Mouse (Mus musculus) midbrain, postnatal 0 days (tissue): ENCODE data around the gene Htr6. TPM values are rescaled to one million over a fixed set of nuclear protein-coding genes. Genes with fewer than 3 reads are reported as not detected.

Source experiments
- ATAC-seq: fragments of 200-750 bp; cut with Nextera tagmentation; 2 replicates; pipeline ENCODE4 v1.8.0; 2017; ENCODE audit warnings: moderate number of reproducible peaks, mild to moderate bottlenecking, moderate TSS enrichment, moderate library complexity; ENCODE audit not compliant: low FRiP score
- DNase-seq: peaks from one replicate; pipeline ENCODE4 v3.0.0-alpha.2; 2015; ENCODE audit warnings: low spot score
- H3K27ac ChIP-seq: fragments of 300-500 bp; sonication (generic); 2 replicates; pipeline ENCODE4 v1.5.1; 2014; ENCODE audit warnings: low read depth, mild to moderate bottlenecking, low read length, mixed read lengths
- H3K27me3 ChIP-seq: fragments of 300-500 bp; sonication (generic); 2 replicates; pipeline ENCODE4 v1.6.1; 2014; ENCODE audit warnings: low read length, control low read depth, mixed read lengths; ENCODE audit not compliant: insufficient read depth
- H3K36me3 ChIP-seq: fragments of 300-500 bp; sonication (generic); 2 replicates; pipeline ENCODE4 v1.6.1; 2014; ENCODE audit warnings: low read length, control low read depth, mixed read lengths; ENCODE audit not compliant: insufficient read depth
- H3K4me1 ChIP-seq: fragments of 300-500 bp; sonication (generic); 2 replicates; pipeline ENCODE4 v1.6.1; 2014; ENCODE audit warnings: mild to moderate bottlenecking, control low read depth, antibody characterized with exemption, low read length, mixed read lengths; ENCODE audit not compliant: insufficient read depth
- H3K4me2 ChIP-seq: fragments of 300-500 bp; sonication (generic); 2 replicates; pipeline ENCODE4 v1.6.1; 2014; ENCODE audit warnings: low read depth, mild to moderate bottlenecking, low read length, mixed read lengths; ENCODE audit not compliant: poor library complexity, severe bottlenecking
- H3K4me3 ChIP-seq: fragments of 300-500 bp; sonication (generic); 2 replicates; pipeline ENCODE4 v1.5.1; 2014; ENCODE audit warnings: low read depth, mild to moderate bottlenecking, low read length, moderate library complexity
- H3K9ac ChIP-seq: fragments of 300-500 bp; sonication (generic); replicated peaks from 2 replicates; pipeline ENCODE4 v1.6.1; 2014; ENCODE audit warnings: mild to moderate bottlenecking, low read length, moderate library complexity, mixed read lengths; ENCODE audit not compliant: poor library complexity, severe bottlenecking
- H3K9me3 ChIP-seq: fragments of 300-500 bp; sonication (generic); 2 replicates; pipeline ENCODE4 v1.6.1; 2016; ENCODE audit warnings: low read length, control low read depth
- CTCF ChIP-seq: IDR thresholded peaks from 2 replicates; pipeline ENCODE4 v1.5.1; 2016; ENCODE audit warnings: antibody characterized with exemption, mild to moderate bottlenecking
- WGBS: fragments of 180-500 bp; shearing (Covaris S2); extraction: QIAGEN DNeasy Blood & Tissue Kit; methylation state at CpG from one replicate; pipeline ENCODE4 v1.1.7; 2014; 5-methylcytosine and 5-hydroxymethylcytosine counted together
- polyA plus RNA-seq: library from polyadenylated mRNA; unstranded; fragments of >200 nt; fragmentation: Nextera tagmentation; extraction: Ambion mirVana; gene quantifications from 2 replicates; pipeline ENCODE4 v1.2.1, GENCODE M21; 2015
- total RNA-seq: library from RNA; depleted of rRNA; stranded (reverse); fragments of >200 nt; gene quantifications from 2 replicates; pipeline ENCODE4 v1.2.3, GENCODE M21; 2014

Htr6 gene
- total and polyA plus RNA-seq, 2 experiments from 2014 or later, result 1.0 to 5.9 TPM

DNA sequence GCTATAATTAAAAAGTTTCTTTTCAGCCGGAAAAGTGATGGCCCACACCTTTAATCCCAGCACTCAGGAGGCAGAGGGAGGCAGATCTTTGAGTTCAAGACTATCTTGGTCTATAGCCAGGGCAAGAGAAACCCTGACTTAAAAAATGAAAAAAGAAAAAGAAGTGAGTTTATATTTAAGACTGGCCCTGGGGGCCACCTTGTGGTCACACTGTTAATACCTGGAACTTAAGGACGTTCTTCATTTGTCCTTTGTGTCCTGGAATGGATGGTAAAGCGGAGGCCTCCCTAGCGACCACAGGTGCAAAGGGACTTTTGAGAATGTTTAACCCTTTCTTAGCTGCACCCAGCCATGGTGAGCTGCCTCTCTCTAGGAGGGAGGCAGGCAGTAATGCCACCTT is 3.4 kb upstream of the Htr6 start:
- H3K27ac ChIP-seq, result no peak overlapping the region
- ATAC-seq, result no peak

DNA sequence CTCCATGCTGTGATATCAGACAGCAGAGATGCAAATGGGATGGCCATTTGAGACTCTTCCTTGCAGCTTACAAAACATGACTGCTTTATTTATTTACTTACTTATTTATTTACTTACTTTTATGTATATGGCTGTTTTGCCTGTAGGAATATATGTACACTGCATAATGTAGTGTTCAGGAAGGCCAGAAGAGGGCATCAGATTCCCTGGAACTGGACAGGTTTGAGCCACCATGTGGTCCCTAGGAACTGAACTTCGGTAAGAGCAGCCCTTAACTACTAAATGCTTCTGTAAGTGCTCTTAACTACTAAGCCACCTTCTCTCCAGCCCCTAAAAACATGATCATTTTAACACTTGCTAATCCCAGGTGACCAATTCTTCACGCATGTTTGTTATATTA is 2.9 kb upstream of the Htr6 start:
- no peaks in the 10 kb centered on the region for H3K9me3 ChIP-seq
- peak; percentile 76 for TF ChIP-seq CTCF

More for the DNA sequence above, 3.4 kb upstream of the Htr6 start:
- peaks cover 17% of the 10 kb centered on the region for H3K4me1 ChIP-seq
- no peaks in the 10 kb centered on the region for H3K36me3 ChIP-seq
- no peak overlapping the region for H3K4me2 ChIP-seq
- H3K9ac ChIP-seq, result no peak overlapping the region
- 19% methylated on average over 4 of the region's 4 CpGs for WGBS
- no peak overlapping the region for H3K4me3 ChIP-seq
- peak; percentile 69 for TF ChIP-seq CTCF
- peak; percentile 66 for DNase-seq
- peaks cover 24% of the 10 kb centered on the region for H3K27me3 ChIP-seq
- no peaks in the 10 kb centered on the region for H3K9me3 ChIP-seq

DNA sequence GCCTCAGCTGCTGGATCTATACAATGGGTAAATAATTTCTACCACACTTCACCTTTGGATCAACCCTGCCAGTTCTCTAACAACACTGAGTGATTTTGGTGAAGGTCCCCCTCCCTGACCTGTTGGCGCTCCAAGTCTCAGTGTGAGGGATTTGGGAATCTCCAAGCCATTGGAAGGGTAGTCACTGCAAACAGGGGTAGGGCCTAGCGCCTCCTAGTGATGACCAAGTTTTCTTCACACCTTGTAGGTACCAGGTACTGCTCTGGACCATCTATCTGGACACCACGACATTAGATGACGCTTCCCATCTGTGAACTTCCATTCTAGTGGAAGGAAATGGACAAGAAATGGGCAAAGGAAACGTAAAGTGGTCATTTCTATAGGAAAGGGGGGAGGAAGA is 545 bp upstream of the Htr6 start:
- ATAC-seq (no peak), DNase-seq (no peak)
- 11% methylated on average over 5 of the region's 5 CpGs for WGBS
- peak; percentile 50 for TF ChIP-seq CTCF
- H3K9ac ChIP-seq, result no peak overlapping the region
- H3K4me2 ChIP-seq, result peak overlapping the region; percentile 86
- H3K4me1 ChIP-seq, result no peaks in the 10 kb centered on the region
- H3K36me3 ChIP-seq, result no peaks in the 10 kb centered on the region
- no peaks in the 10 kb centered on the region for H3K9me3 ChIP-seq
- peak overlapping the region; percentile 63 for H3K4me3 ChIP-seq
- H3K27ac ChIP-seq, result no peak overlapping the region
- H3K27me3 ChIP-seq, result peaks cover 29% of the 10 kb centered on the region

More for the DNA sequence above, 2.9 kb upstream of the Htr6 start:
- Histone ChIP-seq H3K4me2 (no peak overlapping the region), H3K36me3 (no peaks in the 10 kb centered on the region), H3K4me1 (peaks cover 14% of the 10 kb centered on the region), H3K9ac (no peak overlapping the region), H3K27ac (no peak overlapping the region), H3K4me3 (no peak overlapping the region), H3K27me3 (peaks cover 28% of the 10 kb centered on the region)
- WGBS, result 33% methylated on average over 2 of the region's 2 CpGs
- peak; percentile 70 for DNase-seq
- no peak for ATAC-seq

DNA sequence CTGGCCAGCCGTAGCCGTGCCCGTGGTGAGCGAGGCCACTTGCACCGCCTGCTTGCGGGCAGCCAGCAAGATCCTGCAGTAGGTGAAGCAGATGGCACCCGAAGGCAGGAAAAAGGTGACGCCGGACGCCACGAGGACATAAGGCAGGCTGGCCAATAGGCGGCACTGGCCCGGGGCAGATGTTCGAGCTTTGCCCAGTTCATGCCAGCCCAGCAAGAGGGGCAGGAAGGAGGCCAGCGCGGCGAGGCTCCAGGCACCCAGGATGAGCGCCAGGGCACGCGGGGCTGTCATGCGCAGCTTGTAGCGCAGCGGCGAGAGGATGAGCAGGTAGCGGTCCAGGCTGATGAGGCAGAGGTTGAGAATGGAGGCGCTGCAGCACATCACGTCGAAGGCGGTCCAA is 1.3 kb downstream of the Htr6 start:
- H3K4me2 ChIP-seq, result peak overlapping the region; percentile 86
- no peaks in the 10 kb centered on the region for H3K4me1 ChIP-seq
- H3K9ac ChIP-seq, result no peak overlapping the region
- 21% methylated on average over 29 of the region's 29 CpGs for WGBS
- no peak for DNase-seq
- H3K36me3 ChIP-seq, result no peaks in the 10 kb centered on the region
- H3K27me3 ChIP-seq, result peaks cover 29% of the 10 kb centered on the region
- H3K4me3 ChIP-seq, result peak overlapping the region; percentile 63; the same call in 1 of the 2 replicates
- H3K9me3 ChIP-seq, result no peaks in the 10 kb centered on the region
- ATAC-seq, result no peak
- peak; percentile 27 for TF ChIP-seq CTCF
- no peak overlapping the region for H3K27ac ChIP-seq

DNA sequence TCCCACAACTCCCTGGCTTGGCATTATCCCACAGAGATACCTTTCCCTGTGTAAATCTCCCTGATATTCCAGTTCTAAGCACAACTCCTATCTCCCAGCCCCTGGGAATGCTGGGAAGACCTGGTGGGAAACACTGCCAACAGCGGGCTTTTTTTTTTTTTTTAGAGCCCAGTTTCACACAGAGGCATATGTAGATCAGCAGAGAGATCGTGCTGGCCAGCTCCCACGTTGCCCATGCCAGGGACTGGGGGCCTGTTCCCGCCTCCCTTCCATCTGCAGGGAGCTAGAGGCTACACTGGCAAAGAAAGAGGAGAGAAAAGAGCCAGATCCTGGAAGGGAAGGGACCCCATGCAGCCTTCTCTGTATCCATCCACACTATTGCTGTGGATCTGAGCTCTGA is 7.1 kb downstream of the Htr6 start:
- Histone ChIP-seq H3K27ac (no peak overlapping the region), H3K9me3 (no peaks in the 10 kb centered on the region), H3K9ac (no peak overlapping the region), H3K4me2 (no peak overlapping the region), H3K4me1 (no peaks in the 10 kb centered on the region), H3K4me3 (no peak overlapping the region), H3K27me3 (peaks cover 4% of the 10 kb centered on the region; the same call in 1 of the 2 replicates), H3K36me3 (no peaks in the 10 kb centered on the region)
- 35% methylated on average over 4 of the region's 4 CpGs for WGBS
- ATAC-seq (no peak), DNase-seq (no peak)
- no peak for TF ChIP-seq CTCF

DNA sequence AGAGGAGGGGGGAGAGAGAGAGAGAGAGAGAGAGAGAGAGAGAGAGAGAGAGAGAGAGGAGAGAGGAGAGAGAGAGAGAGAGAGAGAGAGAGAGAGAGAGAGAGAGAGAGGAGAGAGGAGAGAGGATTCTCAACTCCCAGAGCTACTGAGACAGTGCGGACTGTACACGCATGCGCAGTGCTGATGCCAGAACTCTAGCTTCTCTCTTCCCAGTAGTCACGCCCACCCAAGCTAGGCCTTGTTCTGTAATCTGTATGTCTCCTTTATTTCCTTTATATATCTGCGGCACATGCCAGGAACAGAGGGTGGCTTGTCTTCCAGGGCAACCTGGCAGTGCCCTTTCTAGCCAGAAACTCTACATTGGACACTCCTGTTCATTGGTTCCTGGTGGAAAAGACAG is 10.5 kb downstream of the Htr6 start:
- Histone ChIP-seq H3K27ac (no peak overlapping the region), H3K9ac (no peak overlapping the region), H3K4me2 (no peak overlapping the region), H3K36me3 (no peaks in the 10 kb centered on the region), H3K27me3 (0 out of 2 replicates have a peak, but pooled peaks cover 3% of the 10 kb centered on the region), H3K4me1 (no peaks in the 10 kb centered on the region), H3K4me3 (no peak overlapping the region), H3K9me3 (no peaks in the 10 kb centered on the region)
- no peak for ATAC-seq
- DNase-seq, result no peak
- no peak for TF ChIP-seq CTCF
- 90% methylated on average over 5 of the region's 5 CpGs for WGBS
